Comparison of ENCODE assay signal across 8 mouse cellular contexts in genomic region chrX:14628267-14628901, GRCm38 (mm10).
DNase-seq lines count a peak whose midpoint lies in the region; ATAC-seq lines count a peak whose summit lies in the region.

No protein-coding gene starts in this region.

- H3K36me3 ChIP-seq in embryonic facial prominence, embryonic 14.5 days (ENCODE audit: control insufficient read depth, insufficient read depth, low read length) = no peaks in the 10 kb centered on the region
- no peaks in the 10 kb centered on the region for H3K36me3 ChIP-seq in liver, embryonic 11.5 days (ENCODE audit: control insufficient read depth, insufficient read depth, low read length)

- H3K27ac ChIP-seq in embryonic facial prominence, embryonic 14.5 days (replicated peaks; ENCODE audit: low read depth, low read length) = 0 out of 2 replicates have a peak overlapping the region, but pooled peaks have one; percentile 15
- H3K27ac ChIP-seq in liver, embryonic 11.5 days (ENCODE audit: low read depth, low read length) = no peak overlapping the region

- peak overlapping the region; percentile 32 for H3K4me2 ChIP-seq in embryonic facial prominence, embryonic 14.5 days (ENCODE audit: low read depth, low read length)
- H3K4me2 ChIP-seq in liver, embryonic 11.5 days = no peak overlapping the region; the same call in 1 of the 2 replicates

- no peaks in the 10 kb centered on the region for H3K4me1 ChIP-seq in embryonic facial prominence, embryonic 14.5 days (ENCODE audit: control insufficient read depth, insufficient read depth, low read length)
- H3K4me1 ChIP-seq in liver, embryonic 11.5 days (replicated peaks; ENCODE audit: control insufficient read depth, insufficient read depth, low read length) = no peaks in the 10 kb centered on the region

- ATAC-seq in embryonic facial prominence, embryonic 14.5 days (ENCODE audit: low read depth) = peak; percentile 92
- no peak; the same call in 1 of the 2 replicates for ATAC-seq in liver, embryonic 11.5 days (replicated peaks; ENCODE audit: low FRiP score)

- no peak overlapping the region for H3K4me3 ChIP-seq in embryonic facial prominence, embryonic 14.5 days (ENCODE audit: low read depth, low read length)
- H3K4me3 ChIP-seq in liver, embryonic 11.5 days (ENCODE audit: low read depth, low read length) = no peak overlapping the region

- WGBS in embryonic facial prominence, embryonic 14.5 days = 25% methylated on average over 10 of the region's 10 CpGs
- 26% methylated on average over 10 of the region's 10 CpGs for WGBS in liver, embryonic 11.5 days

- H3K9ac ChIP-seq in embryonic facial prominence, embryonic 14.5 days (ENCODE audit: low read depth, low read length) = no peak overlapping the region
- no peak overlapping the region for H3K9ac ChIP-seq in liver, embryonic 11.5 days (ENCODE audit: low read depth, low read length)

- H3K27me3 ChIP-seq in embryonic facial prominence, embryonic 14.5 days (replicated peaks; ENCODE audit: control insufficient read depth, insufficient read depth, low read length) = no peaks in the 10 kb centered on the region
- no peaks in the 10 kb centered on the region for H3K27me3 ChIP-seq in liver, embryonic 11.5 days (replicated peaks; ENCODE audit: control insufficient read depth, insufficient read depth, low read length)

- H3K9me3 ChIP-seq in embryonic facial prominence, embryonic 14.5 days (ENCODE audit: control insufficient read depth, low read length) = no peaks in the 10 kb centered on the region
- H3K9me3 ChIP-seq in liver, embryonic 11.5 days (ENCODE audit: control insufficient read depth, low read length) = no peaks in the 10 kb centered on the region

- peak; percentile 14 to 29 for DNase-seq in cerebellum, postnatal 25 days
- no peak for DNase-seq in cerebellum, adult 9-10 months
- peak; percentile 4 for DNase-seq in ES-CJ7 (ENCODE audit: low read depth, low spot score)
- DNase-seq in embryonic facial prominence, embryonic 14.5 days (ENCODE audit: low spot score) = peak; percentile 91
- peak; percentile 46 for DNase-seq in heart, postnatal 4 days
- DNase-seq in liver, embryonic 11.5 days (ENCODE audit: low spot score) = peak; percentile 34
- DNase-seq in retina, embryonic 14.5 days (ENCODE audit: low spot score) = peak; percentile 17
- no peak for DNase-seq in adipocyte (ENCODE audit: low spot score)

Comparison
In these comparisons a context has a peak if more than half of its experiments do, and no peak if none do; other contexts are left out.
1. DNase-seq: peak in cerebellum, postnatal 25 days (2 of 2), ES-CJ7 (single experiment), embryonic facial prominence, embryonic 14.5 days (single experiment), heart, postnatal 4 days (single experiment), liver, embryonic 11.5 days (single experiment) and retina, embryonic 14.5 days (single experiment); none in cerebellum, adult 9-10 months (single experiment) and adipocyte (single experiment).